Mouse (Mus musculus) embryonic facial prominence, embryonic 15.5 days (tissue): ENCODE results near the gene Galnt15. TPM values are rescaled to one million over a fixed set of nuclear protein-coding genes. Genes with fewer than 3 reads are reported as not detected.

ENCODE experiments used
- ATAC-seq: fragments of 200-750 bp; cut with Nextera tagmentation; 2 replicates; pipeline ENCODE4 v1.8.0; 2017; ENCODE audit warnings: low read depth, moderate TSS enrichment; ENCODE audit not compliant: insufficient number of reproducible peaks, low FRiP score, low TSS enrichment
- H3K27ac ChIP-seq: fragments of 300-500 bp; sonication (generic); replicated peaks from 2 replicates; pipeline ENCODE4 v1.5.1; 2015; ENCODE audit warnings: mild to moderate bottlenecking, inconsistent platforms
- H3K27me3 ChIP-seq: fragments of 300-500 bp; sonication (generic); 2 replicates; pipeline ENCODE4 v1.6.1; 2015; ENCODE audit warnings: inconsistent platforms
- H3K36me3 ChIP-seq: fragments of 300-500 bp; sonication (generic); 2 replicates; pipeline ENCODE4 v1.6.1; 2015; ENCODE audit warnings: mild to moderate bottlenecking, inconsistent platforms
- H3K4me1 ChIP-seq: fragments of 300-500 bp; sonication (generic); 2 replicates; pipeline ENCODE4 v1.6.1; 2015; ENCODE audit warnings: inconsistent platforms
- H3K4me2 ChIP-seq: fragments of 300-500 bp; sonication (generic); replicated peaks from 2 replicates; pipeline ENCODE4 v1.6.1; 2015; ENCODE audit warnings: mild to moderate bottlenecking, inconsistent platforms
- H3K4me3 ChIP-seq: fragments of 300-500 bp; sonication (generic); replicated peaks from 2 replicates; pipeline ENCODE4 v1.5.1; 2015; ENCODE audit warnings: mild to moderate bottlenecking, inconsistent platforms
- H3K9ac ChIP-seq: fragments of 300-500 bp; sonication (generic); 2 replicates; pipeline ENCODE4 v1.6.1; 2015; ENCODE audit warnings: inconsistent platforms
- H3K9me3 ChIP-seq: fragments of 300-500 bp; sonication (generic); replicated peaks from 2 replicates; pipeline ENCODE4 v1.6.1; 2016; ENCODE audit warnings: inconsistent platforms
- WGBS: fragments of 180-500 bp; shearing (Covaris S2); methylation state at CpG from one replicate; pipeline ENCODE4 v1.1.7; 2015; 5-methylcytosine and 5-hydroxymethylcytosine counted together
- polyA plus RNA-seq: library from polyadenylated mRNA; unstranded; fragments of >200 nt; fragmentation: Nextera tagmentation; extraction: Ambion mirVana; gene quantifications from 2 replicates; pipeline ENCODE4 v1.2.1, GENCODE M21; 2015

Galnt15 gene
- polyA plus RNA-seq, 1 experiment from 2014 or later: 0.48 TPM

DNA sequence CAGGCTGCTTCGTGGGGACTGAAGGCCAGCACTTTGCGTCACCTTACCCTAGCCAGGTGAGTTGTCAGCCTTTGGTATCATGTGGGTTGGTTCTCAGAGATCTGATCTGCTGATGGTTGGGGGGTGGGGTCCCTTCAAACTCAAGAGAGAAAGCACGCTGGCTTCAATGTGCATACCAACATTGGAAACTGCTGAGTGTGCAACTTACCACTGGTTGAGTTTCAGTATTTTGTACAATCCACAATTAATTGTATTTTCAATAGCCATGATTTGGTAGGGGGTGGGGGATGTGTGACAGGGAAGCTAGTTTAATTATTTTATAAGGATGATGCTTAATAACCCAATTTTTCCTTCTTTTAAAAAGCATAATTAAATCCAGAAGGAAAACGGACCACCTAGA, 62.9 kb downstream of the Galnt15 start:
- H3K27ac ChIP-seq: no peak overlapping the region
- H3K27me3 ChIP-seq: no peaks in the 10 kb centered on the region

DNA sequence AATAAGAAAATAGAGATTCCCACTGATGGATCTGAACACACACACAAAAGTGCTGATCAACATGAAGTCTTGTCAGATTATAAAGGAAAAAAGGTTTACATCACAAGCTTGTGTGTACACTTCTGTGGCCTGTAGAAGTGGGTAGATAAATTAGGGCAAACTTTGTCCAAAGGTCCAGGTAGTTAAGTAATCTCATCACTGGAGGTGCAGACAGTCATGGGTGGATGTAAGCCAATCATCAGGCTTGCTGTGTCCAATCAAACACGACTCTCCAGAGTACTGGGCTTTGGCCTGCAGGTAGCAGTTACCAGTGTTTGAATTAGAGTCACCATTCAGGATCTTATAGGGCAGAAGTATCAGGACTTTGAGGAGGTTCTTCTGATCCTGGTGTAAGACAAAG, 64.2 kb downstream of the Galnt15 start:
- Histone ChIP-seq H3K4me1 (peaks cover 9% of the 10 kb centered on the region; the same call in 1 of the 2 replicates), H3K4me3 (no peak overlapping the region), H3K36me3 (peaks cover 44% of the 10 kb centered on the region), H3K27ac (no peak overlapping the region), H3K9me3 (no peaks in the 10 kb centered on the region), H3K4me2 (no peak overlapping the region), H3K9ac (no peak overlapping the region), H3K27me3 (no peaks in the 10 kb centered on the region)
- no peak for ATAC-seq
- 68% methylated on average over 1 of the region's 1 CpGs for WGBS

More for the DNA sequence above, 62.9 kb downstream of the Galnt15 start:
- WGBS: 57% methylated on average over 4 of the region's 4 CpGs
- Histone ChIP-seq H3K36me3 (peaks cover 32% of the 10 kb centered on the region), H3K9ac (no peak overlapping the region), H3K4me2 (no peak overlapping the region), H3K4me3 (no peak overlapping the region), H3K9me3 (no peaks in the 10 kb centered on the region), H3K4me1 (peaks cover 15% of the 10 kb centered on the region; the same call in 1 of the 2 replicates)
- ATAC-seq: no peak

DNA sequence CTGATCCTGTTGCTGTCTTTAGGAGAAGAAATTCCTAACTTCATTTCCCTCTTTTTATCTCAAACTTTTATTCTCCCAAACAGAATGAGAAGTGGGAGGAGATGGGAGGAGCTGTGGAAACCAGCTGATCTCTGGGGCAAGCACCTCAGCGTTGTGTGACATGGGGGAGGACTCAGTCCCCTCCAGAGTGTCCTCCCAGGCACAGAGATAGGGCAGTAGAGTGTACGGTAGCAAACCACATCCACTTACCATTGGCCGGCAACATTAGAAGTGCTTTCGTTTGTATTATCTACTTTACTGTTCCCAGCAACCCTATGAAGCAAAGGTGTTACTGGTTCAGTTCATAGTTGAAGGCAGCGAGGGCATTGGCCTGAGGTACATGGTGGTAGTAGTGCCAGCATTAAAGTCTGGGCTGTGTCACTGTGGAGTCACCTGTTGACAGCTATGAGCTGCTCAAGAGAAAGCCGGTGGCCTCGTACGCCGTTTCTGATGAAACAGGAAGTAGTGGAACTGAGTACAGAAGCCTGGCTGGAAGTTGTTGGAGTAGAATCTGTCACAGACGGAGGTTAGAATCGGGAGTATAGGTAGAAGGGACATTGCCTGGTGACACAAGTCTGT, 64.8 kb downstream of the Galnt15 start:
- no peaks in the 10 kb centered on the region for H3K9me3 ChIP-seq
- 88% methylated on average over 11 of the region's 11 CpGs for WGBS
- H3K4me2 ChIP-seq: no peak overlapping the region
- no peak overlapping the region for H3K4me3 ChIP-seq
- H3K27me3 ChIP-seq: no peaks in the 10 kb centered on the region
- no peak for ATAC-seq
- H3K36me3 ChIP-seq: peaks cover 50% of the 10 kb centered on the region
- peaks cover 9% of the 10 kb centered on the region; the same call in 1 of the 2 replicates for H3K4me1 ChIP-seq
- H3K27ac ChIP-seq: no peak overlapping the region
- no peak overlapping the region for H3K9ac ChIP-seq

DNA sequence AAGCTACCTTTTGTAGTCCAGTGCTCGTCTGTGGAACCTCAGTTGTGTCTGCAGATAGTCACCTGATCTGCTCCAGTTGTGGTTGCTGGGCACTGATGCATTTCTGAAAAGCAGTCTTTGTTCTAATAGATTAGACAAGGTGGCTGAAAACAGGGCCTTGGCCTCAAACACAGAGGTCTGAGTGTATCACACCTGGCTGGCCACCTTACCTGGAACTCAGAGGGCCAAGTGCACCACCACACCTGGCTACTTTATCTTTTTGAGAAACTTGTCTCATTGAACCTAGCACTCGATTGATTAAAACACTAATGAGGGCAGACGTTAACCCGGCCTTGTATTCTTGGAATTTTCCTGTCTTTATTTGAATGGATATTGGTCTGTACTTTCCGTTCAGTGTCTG, 66.9 kb downstream of the Galnt15 start:
- Histone ChIP-seq H3K27me3 (no peaks in the 10 kb centered on the region), H3K9ac (no peak overlapping the region), H3K4me3 (no peak overlapping the region), H3K36me3 (peaks cover 70% of the 10 kb centered on the region), H3K4me2 (no peak overlapping the region), H3K27ac (no peak overlapping the region), H3K9me3 (no peaks in the 10 kb centered on the region), H3K4me1 (peaks cover 8% of the 10 kb centered on the region; the same call in 1 of the 2 replicates)
- WGBS: 82% methylated on average over 5 of the region's 5 CpGs
- ATAC-seq: no peak

DNA sequence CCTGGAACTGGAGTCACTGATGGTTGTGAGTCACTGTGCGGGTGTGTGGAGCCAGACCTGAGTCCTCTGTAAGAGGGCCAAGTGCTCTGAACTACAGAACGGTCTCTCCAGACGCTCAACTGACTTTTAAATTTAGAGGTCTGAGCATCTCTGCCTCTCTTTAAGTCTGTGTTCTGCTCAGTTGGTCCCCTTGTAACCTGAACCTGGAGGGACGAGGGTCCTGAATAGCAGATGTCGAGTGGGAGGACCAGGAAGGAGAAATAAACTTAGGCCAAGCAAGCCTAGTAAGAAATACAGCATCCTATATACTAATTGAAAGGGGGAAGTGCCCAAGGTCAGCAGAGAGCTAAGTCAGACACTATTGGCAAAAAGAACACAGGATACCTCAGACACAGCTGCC, 68.0 kb downstream of the Galnt15 start:
- Histone ChIP-seq H3K4me2 (no peak overlapping the region), H3K27me3 (no peaks in the 10 kb centered on the region), H3K27ac (no peak overlapping the region), H3K9me3 (no peaks in the 10 kb centered on the region), H3K4me1 (no peaks in the 10 kb centered on the region), H3K9ac (no peak overlapping the region), H3K36me3 (peaks cover 74% of the 10 kb centered on the region), H3K4me3 (no peak overlapping the region)
- ATAC-seq: no peak
- WGBS: 76% methylated on average over 5 of the region's 5 CpGs

DNA sequence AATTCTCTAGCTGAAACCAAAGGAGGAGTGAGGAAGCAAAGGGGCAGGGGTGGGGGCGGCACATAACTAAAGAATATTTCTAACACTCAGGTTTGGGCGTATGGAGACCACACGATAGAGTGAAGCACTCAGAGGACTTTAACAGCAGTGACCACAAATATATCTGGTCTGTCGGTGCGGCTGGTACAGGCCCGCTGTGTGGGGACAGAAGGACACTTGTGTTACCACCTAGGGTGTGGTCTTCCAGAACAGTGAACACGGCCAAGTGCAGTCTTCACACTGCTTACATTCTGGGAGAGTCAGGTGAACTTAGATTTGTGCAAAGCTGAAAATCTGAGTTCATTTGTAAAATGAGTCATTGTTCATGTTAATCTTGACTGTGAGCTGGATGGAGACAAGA, 68.9 kb downstream of the Galnt15 start:
- no peak for ATAC-seq
- peaks cover 74% of the 10 kb centered on the region for H3K36me3 ChIP-seq
- no peak overlapping the region for H3K27ac ChIP-seq
- H3K4me1 ChIP-seq: no peaks in the 10 kb centered on the region
- 94% methylated on average over 7 of the region's 7 CpGs for WGBS
- no peak overlapping the region for H3K4me2 ChIP-seq
- H3K4me3 ChIP-seq: no peak overlapping the region
- H3K9me3 ChIP-seq: no peaks in the 10 kb centered on the region
- no peak overlapping the region for H3K9ac ChIP-seq
- H3K27me3 ChIP-seq: no peaks in the 10 kb centered on the region

DNA sequence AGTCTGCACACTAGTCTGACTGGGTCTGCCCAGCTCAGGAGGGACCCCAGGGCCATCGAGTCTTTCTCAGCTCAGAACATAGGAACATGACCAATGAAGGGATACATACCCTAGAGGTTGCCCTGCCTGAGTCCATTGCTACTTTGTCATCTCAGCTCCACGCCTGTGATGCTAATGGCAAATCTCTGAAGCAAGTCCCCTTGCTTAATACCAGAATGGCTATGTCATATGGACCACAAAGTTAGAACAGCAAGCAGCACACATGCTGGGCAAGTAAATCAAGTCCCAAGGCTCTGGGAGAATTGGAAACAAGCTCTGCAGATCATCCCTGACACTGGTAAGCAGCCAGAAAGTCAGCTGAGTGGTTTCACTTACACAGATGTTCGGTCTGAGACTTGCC, 70.2 kb downstream of the Galnt15 start:
- Histone ChIP-seq H3K9ac (no peak overlapping the region), H3K4me2 (no peak overlapping the region), H3K36me3 (peaks cover 68% of the 10 kb centered on the region), H3K27me3 (no peaks in the 10 kb centered on the region), H3K9me3 (no peaks in the 10 kb centered on the region), H3K4me3 (no peak overlapping the region), H3K27ac (no peak overlapping the region), H3K4me1 (no peaks in the 10 kb centered on the region)
- 90% methylated on average over 3 of the region's 3 CpGs for WGBS
- no peak for ATAC-seq

DNA sequence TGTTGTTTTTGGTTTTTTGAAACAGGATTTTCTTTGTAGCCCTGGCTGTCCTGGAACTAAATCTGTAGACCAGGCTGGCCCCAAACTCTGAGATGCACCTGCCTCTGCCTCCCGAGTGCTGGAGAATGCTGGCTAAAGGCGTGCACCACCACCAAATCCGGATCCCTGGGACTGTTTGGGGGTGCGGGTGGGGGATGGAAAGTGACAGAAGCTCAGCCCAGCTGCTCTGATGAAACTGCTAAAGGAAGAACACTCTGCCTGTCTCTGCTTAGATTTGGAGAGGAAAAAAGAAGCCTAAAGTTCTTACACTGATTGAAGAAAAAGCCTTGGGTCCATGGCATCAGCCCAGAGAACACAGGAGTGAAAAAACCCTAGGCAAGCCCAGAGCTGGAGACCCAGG, 74.8 kb downstream of the Galnt15 start:
- peaks cover 28% of the 10 kb centered on the region for H3K36me3 ChIP-seq
- H3K4me1 ChIP-seq: no peaks in the 10 kb centered on the region
- no peak overlapping the region for H3K9ac ChIP-seq
- H3K27me3 ChIP-seq: no peaks in the 10 kb centered on the region
- no peak overlapping the region for H3K27ac ChIP-seq
- no peak overlapping the region for H3K4me3 ChIP-seq
- no peak for ATAC-seq
- H3K4me2 ChIP-seq: no peak overlapping the region
- no peaks in the 10 kb centered on the region for H3K9me3 ChIP-seq
- WGBS: 80% methylated on average over 4 of the region's 4 CpGs

DNA sequence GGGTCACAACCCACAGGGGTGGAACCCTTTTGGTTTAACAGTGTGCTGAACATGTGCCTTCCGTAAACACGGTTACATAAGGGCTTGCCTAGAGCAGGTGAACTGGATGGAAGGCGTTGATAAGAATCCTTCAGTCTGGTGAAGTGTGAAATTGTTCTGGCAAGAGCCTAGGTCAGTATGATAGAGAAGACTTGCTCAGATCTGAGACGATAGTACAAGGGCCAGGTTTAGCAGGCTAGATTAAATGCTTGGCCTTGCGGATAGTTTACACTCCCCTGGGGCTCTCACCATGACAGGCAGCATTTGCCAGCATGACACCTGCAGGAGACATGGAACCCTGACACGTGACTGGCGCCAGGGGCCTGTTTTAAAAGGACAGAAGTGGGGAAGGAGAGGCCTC, 76.9 kb downstream of the Galnt15 start:
- H3K27me3 ChIP-seq: no peaks in the 10 kb centered on the region
- ATAC-seq: no peak
- no peaks in the 10 kb centered on the region for H3K4me1 ChIP-seq
- H3K36me3 ChIP-seq: peaks cover 7% of the 10 kb centered on the region
- 46% methylated on average over 7 of the region's 7 CpGs for WGBS
- H3K27ac ChIP-seq: no peak overlapping the region
- H3K9ac ChIP-seq: no peak overlapping the region
- no peak overlapping the region for H3K4me2 ChIP-seq
- H3K4me3 ChIP-seq: no peak overlapping the region
- no peaks in the 10 kb centered on the region for H3K9me3 ChIP-seq

DNA sequence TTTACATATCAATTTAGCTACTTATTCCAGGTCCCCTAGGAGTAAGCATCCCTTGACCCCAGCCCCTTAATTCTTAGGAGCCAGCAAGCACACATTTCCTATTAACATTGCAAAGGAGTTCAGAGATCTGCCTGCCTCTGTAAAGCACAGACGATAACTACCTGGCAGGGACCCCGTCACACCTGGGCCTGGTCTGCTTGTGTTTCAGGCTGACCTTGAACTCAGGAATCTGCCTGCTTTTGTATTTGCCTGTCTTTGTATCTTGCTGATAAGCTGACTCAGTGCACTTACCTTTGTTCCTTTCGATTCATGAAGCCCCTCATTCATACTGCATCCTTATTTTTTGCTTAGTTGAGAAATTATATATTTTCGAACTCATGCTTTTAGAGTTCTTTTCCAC, 78.1 kb downstream of the Galnt15 start:
- no peak overlapping the region for H3K9ac ChIP-seq
- H3K36me3 ChIP-seq: peaks cover 4% of the 10 kb centered on the region; the same call in 1 of the 2 replicates
- H3K4me2 ChIP-seq: no peak overlapping the region
- H3K27me3 ChIP-seq: no peaks in the 10 kb centered on the region
- H3K4me1 ChIP-seq: no peaks in the 10 kb centered on the region
- no peak overlapping the region for H3K27ac ChIP-seq
- no peaks in the 10 kb centered on the region for H3K9me3 ChIP-seq
- 89% methylated on average over 4 of the region's 4 CpGs for WGBS
- no peak overlapping the region for H3K4me3 ChIP-seq
- no peak for ATAC-seq
